Mouse (Mus musculus): ENCODE measurements around the gene Srrm3.

DNA sequence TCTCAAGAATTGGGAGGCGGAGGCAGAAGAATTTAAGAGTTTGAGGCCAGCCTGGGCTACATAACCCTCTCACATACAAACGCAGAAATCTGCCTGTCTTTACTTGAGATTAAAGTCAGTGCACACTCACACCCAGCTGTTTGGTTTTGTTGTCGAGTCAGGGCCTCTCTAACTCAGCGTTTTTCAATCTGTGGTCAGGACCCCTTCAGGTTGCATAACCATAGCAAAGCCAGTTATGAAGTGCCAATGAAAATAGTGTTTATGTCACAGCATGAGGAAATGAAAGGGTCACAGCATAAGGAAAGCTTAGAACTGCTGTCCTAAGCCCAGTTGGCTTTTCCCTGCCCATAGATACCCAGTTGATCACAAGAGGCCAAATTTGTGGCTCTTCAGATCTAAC lies 100.2 kb downstream of the Srrm3 start:
- no peak for TF ChIP-seq POLR2A (IDR thresholded peaks at IDR 0.05; ENCODE audit: borderline replicate concordance, low read depth, low read length)
- no peak for TF ChIP-seq CTCF (IDR thresholded peaks at IDR 0.05; ENCODE audit: low read depth, low read length)
